Mouse (Mus musculus): ENCODE measurements around the gene Ccdc39. TPM values are rescaled to one million over a fixed set of nuclear protein-coding genes. Genes with fewer than 3 reads are reported as not detected.

Ccdc39 gene
- polyA plus RNA-seq (2014; fragmentation: Illumina TruSeq; extraction: RNeasy Lipid Tissue Mini Kit (QIAGEN cat#74804); ENCODE audit: low read depth, low replicate concordance), result 0.24 TPM

GRCm38 (mm10) chr3:33843801-33844632 lies at the start of gene Ccdc39:
Gene Ccdc39, minus strand, starts transcription at chr3:33844310.

DNA sequence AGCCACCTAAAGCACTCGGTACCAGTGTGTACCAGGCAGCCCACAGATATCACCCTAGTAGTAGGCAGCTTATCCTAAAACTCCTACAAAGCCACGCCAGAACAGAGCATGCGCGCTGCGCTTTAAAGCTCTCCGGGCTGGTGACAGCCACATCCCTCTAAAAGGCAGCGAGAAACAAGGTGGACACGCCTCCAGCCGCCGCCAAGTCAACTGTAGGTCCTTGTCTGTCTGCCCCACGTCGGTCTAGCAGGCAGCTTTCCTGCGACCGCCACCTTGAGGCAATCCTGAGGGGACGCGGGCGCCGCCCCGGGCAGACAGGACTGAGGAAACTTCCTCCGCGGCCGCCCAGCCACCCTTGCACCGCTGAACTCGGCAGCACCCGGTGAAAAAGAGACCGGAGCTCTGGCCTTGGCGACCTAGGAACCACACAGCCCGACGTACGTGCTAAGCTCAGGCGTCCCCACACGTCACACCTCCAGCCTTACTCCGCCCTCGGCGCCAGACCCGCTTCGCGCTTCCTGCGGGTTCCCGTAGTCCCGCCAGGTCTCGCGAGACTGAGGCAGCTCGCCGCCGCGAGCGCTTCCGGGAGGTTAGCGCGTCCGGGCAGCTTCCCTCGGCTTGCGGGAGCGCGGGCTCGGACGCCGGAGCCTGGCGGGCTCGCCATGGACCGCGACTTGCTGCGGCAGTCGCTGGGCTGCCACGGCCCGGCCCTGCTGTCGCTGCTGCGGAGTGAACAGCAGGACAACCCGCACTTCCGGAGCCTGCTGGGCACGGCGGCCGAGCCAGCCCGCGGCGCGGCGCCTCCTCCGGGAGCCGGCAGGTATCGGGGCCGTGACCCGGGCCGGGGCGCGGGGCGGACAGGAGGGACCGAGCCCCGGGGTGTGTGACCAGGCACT lies 44.2 kb downstream of the Ccdc39 start, which contains the start of gene Ttc14:
Gene Ttc14, plus strand, starts transcription at position 216 of the 896 bp plus-strand sequence.

Other genes with a start within 250 kb of the Ccdc39 start
- gene Ttc14, start 44.5 kb downstream of the Ccdc39 start, polyA plus RNA-seq (2014; fragmentation: Illumina TruSeq; extraction: RNeasy Lipid Tissue Mini Kit (QIAGEN cat#74804); ENCODE audit: low read depth, low replicate concordance), result 33.1 TPM
- gene Fxr1, start 175.6 kb upstream of the Ccdc39 start, polyA plus RNA-seq (2014; fragmentation: Illumina TruSeq; extraction: RNeasy Lipid Tissue Mini Kit (QIAGEN cat#74804); ENCODE audit: low read depth, low replicate concordance), result 100 TPM
- 378 TPM for gene Dnajc19, start 237.0 kb upstream of the Ccdc39 start, polyA plus RNA-seq (2014; fragmentation: Illumina TruSeq; extraction: RNeasy Lipid Tissue Mini Kit (QIAGEN cat#74804); ENCODE audit: low read depth, low replicate concordance)